Mouse (Mus musculus): ENCODE measurements around the gene Hikeshi. TPM values are rescaled to one million over a fixed set of nuclear protein-coding genes. Genes with fewer than 3 reads are reported as not detected.

Gene Hikeshi
- polyA plus RNA-seq, 1 experiment from 2014 or later: 142 TPM

- H3K27me3 ChIP-seq: no peaks in the 10 kb centered on the region
- H3K9me3 ChIP-seq (replicated peaks): no peaks in the 10 kb centered on the region
- H3K36me3 ChIP-seq: no peaks in the 10 kb centered on the region
- WGBS: 78% methylated on average over 20 of the region's 20 CpGs
- ATAC-seq (ENCODE audit: low FRiP score): no peak
- H3K27ac ChIP-seq: no peak overlapping the region
- H3K9ac ChIP-seq: no peak overlapping the region
- H3K4me1 ChIP-seq: no peaks in the 10 kb centered on the region; the same call in 1 of the 2 replicates
- H3K4me2 ChIP-seq (replicated peaks): no peak overlapping the region
- H3K4me3 ChIP-seq: no peak overlapping the region
These were observed 31.9 kb downstream of the Hikeshi start for GRCm38 (mm10) chr7:89908899-89909621.

DNA sequence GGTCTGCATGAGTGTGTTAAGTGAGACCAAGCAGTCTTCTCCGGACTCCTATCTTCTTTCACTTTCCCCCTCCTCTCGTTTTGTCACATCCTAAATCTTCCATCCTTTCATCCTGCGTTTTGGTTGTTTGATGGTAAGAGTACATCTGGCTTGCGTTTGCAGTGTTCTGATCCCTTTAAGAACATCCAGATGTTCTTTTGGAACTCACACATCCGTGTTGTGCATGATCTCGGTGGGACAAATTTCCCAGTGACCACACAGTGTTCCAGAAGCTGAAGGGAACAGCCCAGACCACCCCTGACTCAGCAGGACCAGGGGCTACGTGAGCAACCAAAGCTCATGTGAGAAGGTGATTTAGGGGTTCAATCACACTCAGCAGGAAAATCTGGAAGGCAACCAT, 32.6 kb downstream of the Hikeshi start:
- peaks cover 6% of the 10 kb centered on the region for H3K4me1 ChIP-seq
- no peaks in the 10 kb centered on the region for H3K9me3 ChIP-seq (replicated peaks)
- H3K27me3 ChIP-seq: no peaks in the 10 kb centered on the region
- 64% methylated on average over 7 of the region's 7 CpGs for WGBS
- no peak for ATAC-seq (ENCODE audit: low FRiP score)
- H3K36me3 ChIP-seq: no peaks in the 10 kb centered on the region
- H3K4me3 ChIP-seq: no peak overlapping the region
- no peak overlapping the region for H3K9ac ChIP-seq
- no peak overlapping the region for H3K27ac ChIP-seq
- H3K4me2 ChIP-seq (replicated peaks): no peak overlapping the region

DNA sequence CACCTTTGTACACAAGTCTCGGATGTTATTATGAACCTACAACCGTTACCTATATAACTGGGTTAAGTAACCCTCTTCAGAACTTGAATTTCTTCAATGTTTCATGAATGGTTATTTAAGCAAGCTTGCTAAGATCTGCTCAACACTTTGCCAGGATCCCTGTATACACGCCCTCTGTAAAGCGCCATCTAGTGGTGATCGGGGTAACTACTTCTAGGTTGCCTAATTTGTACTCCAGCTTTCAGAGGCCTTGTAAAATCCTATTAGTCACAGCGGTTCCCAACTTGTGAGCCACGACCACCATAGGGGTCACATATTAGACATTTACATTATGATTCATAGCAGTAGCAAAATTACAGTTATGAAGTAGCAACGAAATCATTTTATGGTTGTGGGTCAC, 33.1 kb downstream of the Hikeshi start:
- 22% methylated on average over 8 of the region's 8 CpGs for WGBS
- Histone ChIP-seq H3K36me3 (no peaks in the 10 kb centered on the region), H3K27ac (no peak overlapping the region), H3K9me3 (replicated peaks) (no peaks in the 10 kb centered on the region), H3K9ac (no peak overlapping the region), H3K4me2 (replicated peaks) (no peak overlapping the region), H3K4me3 (no peak overlapping the region), H3K27me3 (no peaks in the 10 kb centered on the region), H3K4me1 (peaks cover 8% of the 10 kb centered on the region)
- ATAC-seq (ENCODE audit: low FRiP score): peak; percentile 18; the same call in 1 of the 2 replicates

DNA sequence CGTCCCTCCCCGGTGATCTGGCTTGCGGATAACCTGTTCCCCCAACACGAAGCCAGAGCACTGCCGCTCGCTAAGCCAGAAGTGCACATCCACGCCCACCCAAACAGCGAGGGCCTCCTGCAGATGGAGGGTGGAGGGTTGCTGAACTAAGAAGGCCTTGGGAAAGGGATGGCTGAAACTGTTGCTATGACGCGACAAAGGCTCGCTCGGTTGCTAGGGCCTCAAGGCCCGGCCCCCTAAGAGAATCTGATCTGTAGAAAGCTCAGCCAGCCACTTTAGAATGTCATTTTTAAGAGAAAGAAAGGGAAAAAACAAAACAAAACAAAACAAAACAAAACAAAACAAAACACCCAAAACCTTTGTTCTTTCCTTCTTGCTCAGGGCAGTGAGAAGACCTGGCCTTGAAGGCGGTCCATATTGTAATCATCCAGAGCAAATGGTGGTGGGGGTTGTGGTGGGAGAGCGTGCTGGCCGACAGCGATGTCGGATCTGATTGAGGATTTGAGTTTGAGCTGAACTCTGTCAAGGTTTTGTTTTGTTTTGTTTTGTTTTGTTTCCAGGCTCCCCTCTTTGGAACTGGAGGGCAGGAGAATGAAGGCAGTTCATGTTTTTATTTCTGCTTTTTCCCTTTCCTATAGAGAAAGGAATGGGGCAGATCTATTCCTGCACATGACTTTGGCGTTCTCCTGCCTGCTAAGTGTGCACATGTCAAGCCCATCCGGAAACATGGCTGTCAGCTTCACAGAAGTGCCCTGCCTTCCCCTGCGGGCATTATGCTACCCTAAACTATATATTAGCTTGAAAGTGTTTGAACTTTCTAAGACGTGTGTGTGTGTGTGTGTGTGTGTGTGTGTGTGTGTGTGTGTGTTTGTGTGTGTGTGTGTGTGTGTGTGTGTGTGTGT, 37.3 kb downstream of the Hikeshi start, which contains the start of gene Ccdc81:
Gene Ccdc81, minus strand, starts transcription at position 188 of the 902 bp plus-strand sequence.
- ATAC-seq (ENCODE audit: low FRiP score): peak; percentile 83
- Histone ChIP-seq H3K36me3 (no peaks in the 10 kb centered on the region), H3K4me2 (replicated peaks) (peak within 1 kb of the TSS; percentile 34), H3K4me1 (peaks cover 8% of the 10 kb centered on the region), H3K27ac (no peak within 1 kb of the TSS), H3K9me3 (replicated peaks) (no peaks in the 10 kb centered on the region), H3K4me3 (0 out of 2 replicates have a peak within 1 kb of the TSS, but pooled peaks have one; percentile 6), H3K9ac (no peak within 1 kb of the TSS), H3K27me3 (no peaks in the 10 kb centered on the region)
- WGBS: 27% methylated on average over 22 of the region's 22 CpGs

- no peak overlapping the region for H3K9ac ChIP-seq
- H3K4me3 ChIP-seq: no peak overlapping the region
- peak overlapping the region; percentile 34 for H3K4me2 ChIP-seq (replicated peaks)
- peaks cover 8% of the 10 kb centered on the region for H3K4me1 ChIP-seq
- peak; percentile 42; the same call in 1 of the 2 replicates for ATAC-seq (ENCODE audit: low FRiP score)
- WGBS: 81% methylated on average over 8 of the region's 8 CpGs
- no peaks in the 10 kb centered on the region for H3K9me3 ChIP-seq (replicated peaks)
- no peaks in the 10 kb centered on the region for H3K27me3 ChIP-seq
- H3K27ac ChIP-seq: no peak overlapping the region
- no peaks in the 10 kb centered on the region for H3K36me3 ChIP-seq
These were observed 38.0 kb downstream of the Hikeshi start for GRCm38 (mm10) chr7:89903007-89903406.

DNA sequence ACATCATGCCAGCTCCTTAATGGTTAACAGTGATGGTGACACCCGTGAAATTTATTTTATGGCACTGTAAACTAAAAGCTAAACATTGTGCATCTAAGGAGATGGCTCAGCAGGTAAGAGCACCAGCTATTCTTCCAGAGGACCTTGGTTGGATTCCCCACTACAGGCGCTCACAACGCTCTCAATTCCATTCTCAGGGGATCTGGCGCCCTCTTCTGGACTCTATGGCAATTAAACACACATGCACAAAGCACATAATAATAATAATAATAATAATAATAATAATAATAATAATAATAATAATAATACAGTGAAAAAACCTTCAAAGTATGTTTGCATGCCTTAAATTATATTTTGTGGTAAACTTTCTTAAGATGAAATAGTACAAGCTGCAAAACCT, 49.1 kb downstream of the Hikeshi start:
- no peak for ATAC-seq (ENCODE audit: low FRiP score)
- no peak overlapping the region for H3K9ac ChIP-seq
- no peak overlapping the region for H3K4me2 ChIP-seq (replicated peaks)
- no peak overlapping the region for H3K4me3 ChIP-seq
- no peaks in the 10 kb centered on the region for H3K36me3 ChIP-seq
- H3K9me3 ChIP-seq (replicated peaks): no peaks in the 10 kb centered on the region
- no peaks in the 10 kb centered on the region for H3K4me1 ChIP-seq
- H3K27ac ChIP-seq: no peak overlapping the region
- H3K27me3 ChIP-seq: no peaks in the 10 kb centered on the region
- WGBS: 36% methylated on average over 4 of the region's 4 CpGs

DNA sequence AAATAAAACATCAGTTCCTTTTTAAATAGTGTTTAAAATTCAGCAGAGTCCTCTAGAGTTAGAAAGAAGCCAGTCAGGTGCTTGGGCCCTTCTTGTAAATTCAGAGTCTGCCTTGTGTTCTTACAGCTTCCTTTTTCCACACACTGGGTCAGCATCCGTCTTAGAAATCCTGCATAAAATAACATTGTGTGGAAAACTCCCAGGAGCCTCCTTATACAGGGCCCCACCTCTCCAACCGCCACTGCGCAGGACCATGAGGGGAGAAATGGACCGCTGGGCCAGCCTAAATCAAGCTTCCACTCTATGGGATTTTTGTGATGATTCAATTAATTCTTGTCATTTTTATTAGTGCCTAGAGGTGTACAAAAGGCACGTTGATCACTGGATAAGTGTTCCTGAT, 49.6 kb downstream of the Hikeshi start:
- Histone ChIP-seq H3K9ac (no peak overlapping the region), H3K4me2 (replicated peaks) (no peak overlapping the region), H3K27me3 (no peaks in the 10 kb centered on the region), H3K27ac (no peak overlapping the region), H3K4me3 (no peak overlapping the region), H3K36me3 (no peaks in the 10 kb centered on the region), H3K9me3 (replicated peaks) (no peaks in the 10 kb centered on the region), H3K4me1 (no peaks in the 10 kb centered on the region)
- WGBS: 66% methylated on average over 5 of the region's 5 CpGs
- no peak for ATAC-seq (ENCODE audit: low FRiP score)

GRCm38 (mm10) chr7:89884551-89884950, 56.5 kb downstream of the Hikeshi start:
- WGBS: 79% methylated on average over 3 of the region's 3 CpGs
- Histone ChIP-seq H3K27me3 (no peaks in the 10 kb centered on the region), H3K9me3 (replicated peaks) (no peaks in the 10 kb centered on the region)

DNA sequence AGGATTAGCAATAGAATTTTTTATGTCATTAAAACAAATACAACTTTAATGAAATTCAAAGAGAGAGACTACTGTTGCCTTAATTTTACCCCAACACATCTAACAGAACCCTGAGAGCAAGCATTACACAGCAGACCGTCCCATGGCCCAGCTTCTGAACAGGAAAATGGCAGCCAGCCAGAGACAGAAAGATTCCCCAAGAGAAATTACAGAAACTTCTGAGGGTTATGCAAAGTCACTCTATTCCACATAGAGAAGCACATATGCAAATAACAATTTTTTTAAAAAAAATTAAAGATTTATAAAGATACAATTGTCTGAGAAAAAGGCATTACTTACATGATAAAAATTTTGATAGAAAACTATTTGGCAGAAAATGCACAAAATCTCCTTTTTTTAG, 61.3 kb downstream of the Hikeshi start:
- H3K4me3 ChIP-seq: no peak overlapping the region
- H3K27me3 ChIP-seq: no peaks in the 10 kb centered on the region
- ATAC-seq (ENCODE audit: low FRiP score): no peak
- H3K4me1 ChIP-seq: no peaks in the 10 kb centered on the region
- 76% methylated on average over 1 of the region's 1 CpGs for WGBS
- no peak overlapping the region for H3K9ac ChIP-seq
- H3K36me3 ChIP-seq: no peaks in the 10 kb centered on the region
- H3K9me3 ChIP-seq (replicated peaks): no peaks in the 10 kb centered on the region
- H3K27ac ChIP-seq: no peak overlapping the region
- no peak overlapping the region for H3K4me2 ChIP-seq (replicated peaks)

More at GRCm38 (mm10) chr7:89884551-89884950, 56.5 kb downstream of the Hikeshi start:
- Histone ChIP-seq H3K36me3 (no peaks in the 10 kb centered on the region), H3K4me2 (replicated peaks) (no peak overlapping the region), H3K4me1 (no peaks in the 10 kb centered on the region), H3K9ac (no peak overlapping the region), H3K4me3 (no peak overlapping the region), H3K27ac (no peak overlapping the region)
- ATAC-seq (ENCODE audit: low FRiP score): no peak

Other genes starting within 250 kb of the Hikeshi start
- gene Ccdc81, start 37.6 kb downstream of the Hikeshi start, polyA plus RNA-seq (2016; fragmentation: Nextera tagmentation; extraction: Ambion mirVana): 0.61 and 0.68 TPM in 2 replicates
- gene Eed, start 39.8 kb upstream of the Hikeshi start, polyA plus RNA-seq (2016; fragmentation: Nextera tagmentation; extraction: Ambion mirVana): 69.1 and 69.7 TPM in 2 replicates
- gene Picalm, start 189.0 kb upstream of the Hikeshi start, polyA plus RNA-seq (2016; fragmentation: Nextera tagmentation; extraction: Ambion mirVana): 44.8 and 49.0 TPM in 2 replicates

Data from hindbrain, embryonic 12.5 days (tissue).